Mouse (Mus musculus) kidney, postnatal 0 days (tissue): ENCODE data around the gene Eif4g2. TPM values are rescaled to one million over a fixed set of nuclear protein-coding genes. Genes with fewer than 3 reads are reported as not detected.
A peak's percentile ranks its signal among the peaks of the same experiment; 100 is the strongest.

Experiments used
- ATAC-seq: fragments of 200-750 bp; cut with Nextera tagmentation; replicated peaks from 2 replicates; pipeline ENCODE4 v1.8.0; 2017; ENCODE audit warnings: low read depth, moderate number of reproducible peaks, moderate TSS enrichment, moderate library complexity; ENCODE audit not compliant: low FRiP score
- DNase-seq: peaks from one replicate; pipeline ENCODE4 v3.0.0-alpha.2; 2016; ENCODE audit warnings: low spot score
- H3K27ac ChIP-seq: fragments of 300-500 bp; sonication (generic); 2 replicates; pipeline ENCODE4 v1.5.1; 2014; ENCODE audit warnings: mild to moderate bottlenecking
- H3K27me3 ChIP-seq: fragments of 300-500 bp; sonication (generic); 2 replicates; pipeline ENCODE4 v1.6.1; 2014; ENCODE audit warnings: low read length, mixed read lengths; ENCODE audit not compliant: insufficient read depth
- H3K36me3 ChIP-seq: fragments of 300-500 bp; sonication (generic); 2 replicates; pipeline ENCODE4 v1.6.1; 2014; ENCODE audit warnings: low read length, mixed read lengths; ENCODE audit not compliant: insufficient read depth
- H3K4me1 ChIP-seq: fragments of 300-500 bp; sonication (generic); replicated peaks from 2 replicates; pipeline ENCODE4 v1.6.1; 2014; ENCODE audit warnings: antibody characterized with exemption, low read length, mixed read lengths; ENCODE audit not compliant: insufficient read depth
- H3K4me2 ChIP-seq: fragments of 300-500 bp; sonication (generic); 2 replicates; pipeline ENCODE4 v1.6.1; 2014; ENCODE audit warnings: mild to moderate bottlenecking, low read length, moderate library complexity, mixed read lengths
- H3K4me3 ChIP-seq: fragments of 300-500 bp; sonication (generic); replicated peaks from 2 replicates; pipeline ENCODE4 v1.5.1; 2014; ENCODE audit warnings: low read depth, low read length
- H3K9ac ChIP-seq: fragments of 300-500 bp; sonication (generic); 2 replicates; pipeline ENCODE4 v1.6.1; 2014; ENCODE audit warnings: low read depth, low read length
- H3K9me3 ChIP-seq: fragments of 300-500 bp; sonication (generic); replicated peaks from 2 replicates; pipeline ENCODE4 v1.6.1; 2016; ENCODE audit warnings: low read length, inconsistent platforms, mixed read lengths
- CTCF ChIP-seq: IDR thresholded peaks from 2 replicates; pipeline ENCODE4 v1.5.1; 2016; ENCODE audit warnings: antibody characterized with exemption, low read depth, mild to moderate bottlenecking, moderate library complexity
- WGBS: fragments of 180-500 bp; shearing (Covaris S2); extraction: QIAGEN DNeasy Blood & Tissue Kit; methylation state at CpG from one replicate; pipeline ENCODE4 v1.1.7; 2014; 5-methylcytosine and 5-hydroxymethylcytosine counted together
- polyA plus RNA-seq: library from polyadenylated mRNA; unstranded; fragments of >200 nt; fragmentation: Nextera tagmentation; extraction: Ambion mirVana; gene quantifications from 2 replicates; pipeline ENCODE4 v1.2.1, GENCODE M21; 2015

The Eif4g2 gene
- polyA plus RNA-seq, 1 experiment from 2014 or later = 603 TPM

GRCm38 (mm10) chr7:111122084-111122530, 39.3 kb upstream of the Eif4g2 start:
- H3K27ac ChIP-seq = peak overlapping the region; percentile 96
- H3K4me1 ChIP-seq = no peaks in the 10 kb centered on the region
- DNase-seq (peak; percentile 86), ATAC-seq (peak; percentile 88)
- WGBS = under 1% methylated on average over 34 of the region's 34 CpGs
- H3K4me3 ChIP-seq = peak overlapping the region; percentile 50
- H3K4me2 ChIP-seq = peak overlapping the region; percentile 70
- H3K36me3 ChIP-seq = no peaks in the 10 kb centered on the region
- H3K9me3 ChIP-seq = no peaks in the 10 kb centered on the region
- TF ChIP-seq CTCF = no peak; the same call in 1 of the 2 replicates
- H3K27me3 ChIP-seq = no peaks in the 10 kb centered on the region
- peak overlapping the region; percentile 76 for H3K9ac ChIP-seq

GRCm38 (mm10) chr7:111121522-111121921, 38.7 kb upstream of the Eif4g2 start:
- H3K4me1 ChIP-seq = no peaks in the 10 kb centered on the region

GRCm38 (mm10) chr7:111109561-111109960, 26.7 kb upstream of the Eif4g2 start:
- no peak for ATAC-seq

More at GRCm38 (mm10) chr7:111121522-111121921, 38.7 kb upstream of the Eif4g2 start:
- H3K27me3 ChIP-seq = no peaks in the 10 kb centered on the region
- peak overlapping the region; percentile 50 for H3K4me3 ChIP-seq
- H3K27ac ChIP-seq = peak overlapping the region; percentile 96
- 16% methylated on average over 9 of the region's 9 CpGs for WGBS
- H3K9ac ChIP-seq = peak overlapping the region; percentile 76
- H3K36me3 ChIP-seq = no peaks in the 10 kb centered on the region
- no peaks in the 10 kb centered on the region for H3K9me3 ChIP-seq
- ATAC-seq (no peak), DNase-seq (peak; percentile 55)
- TF ChIP-seq CTCF = no peak
- peak overlapping the region; percentile 70 for H3K4me2 ChIP-seq

GRCm38 (mm10) chr7:111109161-111109560, 26.3 kb upstream of the Eif4g2 start:
- Histone ChIP-seq H3K4me1 (no peaks in the 10 kb centered on the region), H3K4me2 (no peak overlapping the region), H3K9me3 (no peaks in the 10 kb centered on the region), H3K4me3 (no peak overlapping the region), H3K27me3 (no peaks in the 10 kb centered on the region), H3K9ac (no peak overlapping the region), H3K36me3 (0 out of 2 replicates have a peak, but pooled peaks cover 2% of the 10 kb centered on the region), H3K27ac (no peak overlapping the region)
- DNase-seq (no peak), ATAC-seq (no peak)
- WGBS = 92% methylated on average over 2 of the region's 2 CpGs
- TF ChIP-seq CTCF = no peak

More at GRCm38 (mm10) chr7:111109561-111109960, 26.7 kb upstream of the Eif4g2 start:
- no peak overlapping the region for H3K4me3 ChIP-seq
- H3K36me3 ChIP-seq = 0 out of 2 replicates have a peak, but pooled peaks cover 4% of the 10 kb centered on the region
- no peaks in the 10 kb centered on the region for H3K4me1 ChIP-seq
- no peak overlapping the region for H3K4me2 ChIP-seq
- DNase-seq = no peak
- no peaks in the 10 kb centered on the region for H3K27me3 ChIP-seq
- 64% methylated on average over 2 of the region's 2 CpGs for WGBS
- H3K9ac ChIP-seq = no peak overlapping the region
- no peaks in the 10 kb centered on the region for H3K9me3 ChIP-seq
- H3K27ac ChIP-seq = no peak overlapping the region
- TF ChIP-seq CTCF = no peak

GRCm38 (mm10) chr7:111098196-111098595, 15.4 kb upstream of the Eif4g2 start:
- TF ChIP-seq CTCF = no peak

GRCm38 (mm10) chr7:111095169-111095568, 12.3 kb upstream of the Eif4g2 start:
- Histone ChIP-seq H3K27ac (no peak overlapping the region), H3K4me1 (no peaks in the 10 kb centered on the region), H3K36me3 (no peaks in the 10 kb centered on the region), H3K9me3 (no peaks in the 10 kb centered on the region), H3K4me2 (no peak overlapping the region), H3K27me3 (no peaks in the 10 kb centered on the region), H3K4me3 (no peak overlapping the region), H3K9ac (no peak overlapping the region)
- TF ChIP-seq CTCF = no peak
- no peak for DNase-seq
- 88% methylated on average over 2 of the region's 2 CpGs for WGBS
- ATAC-seq = no peak

More at GRCm38 (mm10) chr7:111098196-111098595, 15.4 kb upstream of the Eif4g2 start:
- DNase-seq (no peak), ATAC-seq (no peak)
- Histone ChIP-seq H3K27ac (no peak overlapping the region), H3K4me2 (no peak overlapping the region), H3K9me3 (no peaks in the 10 kb centered on the region), H3K4me3 (no peak overlapping the region), H3K27me3 (no peaks in the 10 kb centered on the region), H3K36me3 (no peaks in the 10 kb centered on the region), H3K9ac (no peak overlapping the region), H3K4me1 (no peaks in the 10 kb centered on the region)
- 86% methylated on average over 1 of the region's 1 CpGs for WGBS

- H3K4me3 ChIP-seq = no peak overlapping the region
- ATAC-seq = no peak
Measured at GRCm38 (mm10) chr7:111085153-111085552, 2.3 kb upstream of the Eif4g2 start.

More at GRCm38 (mm10) chr7:111085153-111085552, 2.3 kb upstream of the Eif4g2 start:
- Histone ChIP-seq H3K4me2 (no peak overlapping the region), H3K4me1 (no peaks in the 10 kb centered on the region), H3K36me3 (peaks cover 10% of the 10 kb centered on the region; the same call in 1 of the 2 replicates), H3K9me3 (no peaks in the 10 kb centered on the region; the same call in 1 of the 2 replicates), H3K27ac (no peak overlapping the region), H3K9ac (no peak overlapping the region), H3K27me3 (no peaks in the 10 kb centered on the region)
- DNase-seq = no peak
- no peak for TF ChIP-seq CTCF
